In genomic region chr7:100561861-100562587, GRCm38 (mm10) we compare ENCODE assay signal across 10 mouse cellular contexts. TPM values are rescaled to one million over a fixed set of nuclear protein-coding genes. Genes with fewer than 3 reads are reported as not detected.
A peak's percentile ranks its signal among the peaks of the same experiment; 100 is the strongest.
DNase-seq lines count a peak whose midpoint lies in the region; ATAC-seq and TF ChIP-seq lines count a peak whose summit lies in the region.
"Had no signal": no experiment of that assay in that cellular context is flagged by ENCODE, and none has a peak within 500 bp of the region (broad histone marks: within the 10 kb centered on the region; RNA-seq: fewer than 3 reads in every experiment).

No protein-coding gene starts in this region.

- WGBS in forebrain, embryonic 12.5 days: 68% methylated on average over 11 of the region's 11 CpGs
- 83% methylated on average over 11 of the region's 11 CpGs for WGBS in forebrain, embryonic 10.5 days
- WGBS in forebrain, embryonic 14.5 days: 57% methylated on average over 11 of the region's 11 CpGs
- WGBS in limb, embryonic 14.5 days: 59% methylated on average over 11 of the region's 11 CpGs

- H3K4me2 ChIP-seq in forebrain, embryonic 12.5 days: no peak overlapping the region
- H3K4me2 ChIP-seq in forebrain, embryonic 14.5 days (ENCODE audit: low read length): no peak overlapping the region
- no peak overlapping the region for H3K4me2 ChIP-seq in limb, embryonic 14.5 days (replicated peaks; ENCODE audit: low read depth, low read length, severe bottlenecking)

- ATAC-seq in forebrain, embryonic 12.5 days (ENCODE audit: low FRiP score): no peak
- no peak for ATAC-seq in forebrain, embryonic 14.5 days
- ATAC-seq in limb, embryonic 14.5 days (ENCODE audit: low FRiP score, low read depth): no peak
- no peak for ATAC-seq in activated CD4-positive, CD25-positive, alpha-beta regulatory T cell, adult 4 months

- H3K27ac ChIP-seq in forebrain, embryonic 12.5 days: peak overlapping the region; percentile 70
- H3K27ac ChIP-seq in forebrain, embryonic 10.5 days: no peak overlapping the region
- H3K27ac ChIP-seq in forebrain, embryonic 14.5 days (ENCODE audit: low read depth, low read length): peak overlapping the region; percentile 44
- no peak overlapping the region for H3K27ac ChIP-seq in limb, embryonic 14.5 days (replicated peaks; ENCODE audit: low read depth, low read length)
- H3K27ac ChIP-seq: heart, embryonic 10.5 days; stomach, postnatal 0 days had no signal

- no peak for TF ChIP-seq POLR2A in limb, embryonic 14.5 days (IDR thresholded peaks at IDR 0.05; ENCODE audit: borderline replicate concordance, extremely low read depth, insufficient read depth, insufficient read length)

- no peak overlapping the region for H3K9ac ChIP-seq in forebrain, embryonic 12.5 days
- H3K9ac ChIP-seq in forebrain, embryonic 14.5 days (ENCODE audit: low read length): peak overlapping the region; percentile 29; the same call in 1 of the 2 replicates
- H3K9ac ChIP-seq in limb, embryonic 14.5 days (ENCODE audit: low read depth, low read length, severe bottlenecking): 0 out of 2 replicates have a peak overlapping the region, but pooled peaks have one; percentile 12

- H3K4me3 ChIP-seq in forebrain, embryonic 12.5 days (replicated peaks): no peak overlapping the region
- H3K4me3 ChIP-seq in forebrain, embryonic 10.5 days: no peak overlapping the region
- H3K4me3 ChIP-seq in forebrain, embryonic 14.5 days (ENCODE audit: low read depth, low read length): no peak overlapping the region
- no peak overlapping the region for H3K4me3 ChIP-seq in limb, embryonic 14.5 days (replicated peaks; ENCODE audit: low read length)
- H3K4me3 ChIP-seq: heart, embryonic 10.5 days had no signal

- no peak for DNase-seq in forebrain, embryonic 10.5 days (ENCODE audit: extremely low spot score, low spot score)
- DNase-seq in MN1 (ENCODE audit: low spot score): peak; percentile 62
- peak; percentile 37 for DNase-seq in forebrain, embryonic 14.5 days (ENCODE audit: low spot score)
- no peak for DNase-seq in limb, embryonic 14.5 days (ENCODE audit: low spot score)
- DNase-seq in adrenal gland, postnatal 36 days: no peak
- no peak for DNase-seq in spleen, adult 12 weeks (ENCODE audit: low spot score)

- H3K36me3 ChIP-seq in forebrain, embryonic 12.5 days (replicated peaks): 0 out of 2 replicates have a peak, but pooled peaks cover 4% of the 10 kb centered on the region
- H3K36me3 ChIP-seq in forebrain, embryonic 10.5 days (replicated peaks): peaks cover 7% of the 10 kb centered on the region; the same call in 1 of the 2 replicates
- no peaks in the 10 kb centered on the region for H3K36me3 ChIP-seq in forebrain, embryonic 14.5 days (ENCODE audit: control insufficient read depth, insufficient read depth, low read length)
- H3K36me3 ChIP-seq in limb, embryonic 14.5 days (ENCODE audit: control insufficient read depth, insufficient read depth, low read length): peaks cover 8% of the 10 kb centered on the region

- H3K27me3 ChIP-seq in forebrain, embryonic 12.5 days: no peaks in the 10 kb centered on the region
- H3K27me3 ChIP-seq in forebrain, embryonic 10.5 days (ENCODE audit: poor library complexity, severe bottlenecking): no peaks in the 10 kb centered on the region
- no peaks in the 10 kb centered on the region for H3K27me3 ChIP-seq in forebrain, embryonic 14.5 days (replicated peaks; ENCODE audit: control insufficient read depth, insufficient read depth, low read length)
- H3K27me3 ChIP-seq in limb, embryonic 14.5 days (ENCODE audit: control insufficient read depth, insufficient read depth, low read length): no peaks in the 10 kb centered on the region

- H3K9me3 ChIP-seq in forebrain, embryonic 12.5 days: no peaks in the 10 kb centered on the region
- no peaks in the 10 kb centered on the region for H3K9me3 ChIP-seq in forebrain, embryonic 10.5 days
- no peaks in the 10 kb centered on the region for H3K9me3 ChIP-seq in forebrain, embryonic 14.5 days (replicated peaks; ENCODE audit: control insufficient read depth, low read length)
- no peaks in the 10 kb centered on the region for H3K9me3 ChIP-seq in limb, embryonic 14.5 days (ENCODE audit: control insufficient read depth, low read length)
- H3K9me3 ChIP-seq: heart, embryonic 10.5 days had no signal

- H3K4me1 ChIP-seq in forebrain, embryonic 12.5 days: peaks cover 7% of the 10 kb centered on the region
- H3K4me1 ChIP-seq in forebrain, embryonic 10.5 days: 0 out of 2 replicates have a peak, but pooled peaks cover 4% of the 10 kb centered on the region
- H3K4me1 ChIP-seq in forebrain, embryonic 14.5 days (ENCODE audit: control insufficient read depth, insufficient read depth, low read length): no peaks in the 10 kb centered on the region
- H3K4me1 ChIP-seq in limb, embryonic 14.5 days (ENCODE audit: control insufficient read depth, insufficient read depth, low read length): no peaks in the 10 kb centered on the region
- H3K4me1 ChIP-seq: heart, embryonic 10.5 days had no signal

RNA-seq across cellular contexts. Expression of gene Coa4, which starts 25.2 kb away (rescaled TPM):
- polyA plus RNA-seq in forebrain, embryonic 12.5 days (2016; fragmentation: Nextera tagmentation; extraction: Ambion mirVana): 12.6 and 15.1 TPM in 2 replicates
- 20.4 and 20.6 TPM in 2 replicates for polyA plus RNA-seq in forebrain, embryonic 10.5 days (2016; fragmentation: Nextera tagmentation; extraction: Ambion mirVana)
- 13.7 and 19.0 TPM in 2 replicates for polyA plus RNA-seq in forebrain, embryonic 14.5 days (2014; fragmentation: Nextera tagmentation; extraction: Ambion mirVana)
- 13.5 and 15.5 TPM in 2 replicates for polyA plus RNA-seq in limb, embryonic 14.5 days (2012; rRNA removed)
- 22.2 and 22.3 TPM in 2 replicates for polyA plus RNA-seq in limb, embryonic 14.5 days (2014; fragmentation: Nextera tagmentation; extraction: Ambion mirVana)
- total RNA-seq in adrenal gland, postnatal 36 days (2021): 10 to 100 TPM in 1 of 2 experiments, 1 to 10 TPM in 1; 9.1 to 10.4 TPM
- 10 to 100 TPM; 21.2 to 22.6 TPM for polyA plus RNA-seq in activated CD4-positive, CD25-positive, alpha-beta regulatory T cell, adult 4 months (2017; shearing (Covaris generic))

RNA-seq across cellular contexts. Expression of gene Rab6a, which starts 45.2 kb away (rescaled TPM):
- 146 and 157 TPM in 2 replicates for polyA plus RNA-seq in forebrain, embryonic 12.5 days (2016; fragmentation: Nextera tagmentation; extraction: Ambion mirVana)
- polyA plus RNA-seq in forebrain, embryonic 10.5 days (2016; fragmentation: Nextera tagmentation; extraction: Ambion mirVana): 83.8 and 83.9 TPM in 2 replicates
- polyA plus RNA-seq in forebrain, embryonic 14.5 days (2014; fragmentation: Nextera tagmentation; extraction: Ambion mirVana): 188 and 208 TPM in 2 replicates
- 76.7 and 78.7 TPM in 2 replicates for polyA plus RNA-seq in limb, embryonic 14.5 days (2012; rRNA removed)
- 113 and 126 TPM in 2 replicates for polyA plus RNA-seq in limb, embryonic 14.5 days (2014; fragmentation: Nextera tagmentation; extraction: Ambion mirVana)
- 10 to 100 TPM; 74.1 to 82.7 TPM for total RNA-seq in adrenal gland, postnatal 36 days (2021)
- 10 to 100 TPM in 1 of 2 experiments, 1 to 10 TPM in 1; 8.7 to 12.6 TPM for polyA plus RNA-seq in activated CD4-positive, CD25-positive, alpha-beta regulatory T cell, adult 4 months (2017; shearing (Covaris generic))

RNA-seq across cellular contexts. Expression of gene Mrpl48, which starts 46.1 kb away (rescaled TPM):
- polyA plus RNA-seq in forebrain, embryonic 12.5 days (2016; fragmentation: Nextera tagmentation; extraction: Ambion mirVana): 55.7 and 59.6 TPM in 2 replicates
- 55.8 and 56.6 TPM in 2 replicates for polyA plus RNA-seq in forebrain, embryonic 10.5 days (2016; fragmentation: Nextera tagmentation; extraction: Ambion mirVana)
- 82.8 and 85.1 TPM in 2 replicates for polyA plus RNA-seq in forebrain, embryonic 14.5 days (2014; fragmentation: Nextera tagmentation; extraction: Ambion mirVana)
- polyA plus RNA-seq in limb, embryonic 14.5 days (2012; rRNA removed): 27.3 and 42.0 TPM in 2 replicates
- polyA plus RNA-seq in limb, embryonic 14.5 days (2014; fragmentation: Nextera tagmentation; extraction: Ambion mirVana): 79.6 and 87.7 TPM in 2 replicates
- 10 to 100 TPM; 56.7 to 58.3 TPM for total RNA-seq in adrenal gland, postnatal 36 days (2021)
- polyA plus RNA-seq in activated CD4-positive, CD25-positive, alpha-beta regulatory T cell, adult 4 months (2017; shearing (Covaris generic)): 10 to 100 TPM; 60.1 to 76.0 TPM

RNA-seq across cellular contexts. Expression of gene Dnajb13, which starts 47.3 kb away (rescaled TPM):
- polyA plus RNA-seq in forebrain, embryonic 12.5 days (2016; fragmentation: Nextera tagmentation; extraction: Ambion mirVana): 0.67 and 1.1 TPM in 2 replicates
- polyA plus RNA-seq in forebrain, embryonic 10.5 days (2016; fragmentation: Nextera tagmentation; extraction: Ambion mirVana): 0.26 and 0.30 TPM in 2 replicates
- polyA plus RNA-seq in forebrain, embryonic 14.5 days (2014; fragmentation: Nextera tagmentation; extraction: Ambion mirVana): 4.6 and 5.0 TPM in 2 replicates
- polyA plus RNA-seq in limb, embryonic 14.5 days (2012; rRNA removed): 0.03 and 0.14 TPM in 2 replicates
- polyA plus RNA-seq in limb, embryonic 14.5 days (2014; fragmentation: Nextera tagmentation; extraction: Ambion mirVana): 0.14 TPM in 1 of 2 replicates, not detected in the other
- under 1 TPM in 1 of 2 experiments, not detected in 1; 0.33 TPM for total RNA-seq in adrenal gland, postnatal 36 days (2021)
- polyA plus RNA-seq in activated CD4-positive, CD25-positive, alpha-beta regulatory T cell, adult 4 months (2017; shearing (Covaris generic)): 10 to 100 TPM; 10.4 to 17.4 TPM

Comparison
In these comparisons a context has a peak if more than half of its experiments do, and no peak if none do; other contexts are left out.
1. H3K27ac ChIP-seq: peak in forebrain, embryonic 12.5 days (single experiment) and forebrain, embryonic 14.5 days (single experiment); none in forebrain, embryonic 10.5 days (single experiment) and limb, embryonic 14.5 days (single experiment).
2. DNase-seq: peak in MN1 (single experiment) and forebrain, embryonic 14.5 days (single experiment); none in forebrain, embryonic 10.5 days (single experiment), limb, embryonic 14.5 days (single experiment), adrenal gland, postnatal 36 days (0 of 2) and spleen, adult 12 weeks (single experiment).